Mouse (Mus musculus) hindbrain, embryonic 13.5 days (tissue): Measurements from ENCODE around the gene Txndc15. TPM values are rescaled to one million over a fixed set of nuclear protein-coding genes. Genes with fewer than 3 reads are reported as not detected.

Experiments
- polyA plus RNA-seq: library from polyadenylated mRNA; unstranded; fragments of >200 nt; fragmentation: Nextera tagmentation; extraction: Ambion mirVana; gene quantifications from 2 replicates; pipeline ENCODE4 v1.2.1, GENCODE M21; 2015

Txndc15 gene
- polyA plus RNA-seq, 1 experiment from 2014 or later: 141 TPM

Other genes starting within 250 kb of the Txndc15 start
- gene Dbn1, start 226.5 kb upstream of the Txndc15 start, polyA plus RNA-seq: 615 and 625 TPM in 2 replicates
- gene Pdlim7, start 201.0 kb upstream of the Txndc15 start, polyA plus RNA-seq: 141 and 146 TPM in 2 replicates
- 4.1 and 5.7 TPM in 2 replicates for gene Dok3, start 185.4 kb upstream of the Txndc15 start, polyA plus RNA-seq
- gene Ddx41, start 178.0 kb upstream of the Txndc15 start, polyA plus RNA-seq: 55.6 and 55.9 TPM in 2 replicates
- gene Fam193b, start 143.5 kb upstream of the Txndc15 start, polyA plus RNA-seq: 57.0 and 57.1 TPM in 2 replicates
- 112 and 114 TPM in 2 replicates for gene Tmed9, start 140.9 kb upstream of the Txndc15 start, polyA plus RNA-seq
- gene B4galt7, start 114.8 kb upstream of the Txndc15 start, polyA plus RNA-seq: 44.8 and 49.8 TPM in 2 replicates
- gene Caml, start 91.6 kb upstream of the Txndc15 start, polyA plus RNA-seq: 101 and 105 TPM in 2 replicates
- 29.6 and 30.6 TPM in 2 replicates for gene Ddx46, start 79.6 kb upstream of the Txndc15 start, polyA plus RNA-seq
- 67.5 and 70.8 TPM in 2 replicates for gene B230219D22Rik, start 21.5 kb upstream of the Txndc15 start, polyA plus RNA-seq
- gene Pcbd2, start 12.7 kb downstream of the Txndc15 start, polyA plus RNA-seq: 23.3 and 26.0 TPM in 2 replicates
- gene Catsper3, start 69.9 kb downstream of the Txndc15 start, polyA plus RNA-seq: not detected in 2 replicates
- gene Pitx1, start 121.5 kb downstream of the Txndc15 start, polyA plus RNA-seq: 0.22 and 1.3 TPM in 2 replicates